Mouse (Mus musculus) heart, embryonic 12.5 days (tissue): ENCODE measurements at regions not wholly inside any gene's neighbourhood (a gene's known extent, or its start where the extent isn't known, plus 50 kb on each side); places are given as distances from the start of the nearest gene placed in this dataset.

Experiments
- ATAC-seq: fragments of 200-750 bp; cut with Nextera tagmentation; 2 replicates; pipeline ENCODE4 v1.8.0; 2017; ENCODE audit warnings: moderate TSS enrichment, moderate library complexity; ENCODE audit not compliant: insufficient number of reproducible peaks, low FRiP score
- H3K27ac ChIP-seq: fragments of 300-500 bp; sonication (generic); 2 replicates; pipeline ENCODE4 v1.5.1; 2016; ENCODE audit warnings: mild to moderate bottlenecking, moderate library complexity; ENCODE audit not compliant: poor library complexity, severe bottlenecking
- H3K27me3 ChIP-seq: fragments of 300-500 bp; sonication (generic); replicated peaks from 2 replicates; pipeline ENCODE4 v1.6.1; 2016; ENCODE audit warnings: mild to moderate bottlenecking, moderate library complexity
- H3K36me3 ChIP-seq: fragments of 300-500 bp; sonication (generic); 2 replicates; pipeline ENCODE4 v1.6.1; 2016; ENCODE audit warnings: mild to moderate bottlenecking, moderate library complexity
- H3K4me1 ChIP-seq: fragments of 300-500 bp; sonication (generic); replicated peaks from 2 replicates; pipeline ENCODE4 v1.6.1; 2016; ENCODE audit warnings: mild to moderate bottlenecking
- H3K4me2 ChIP-seq: fragments of 300-500 bp; sonication (generic); 2 replicates; pipeline ENCODE4 v1.6.1; 2016; ENCODE audit warnings: mild to moderate bottlenecking, moderate library complexity
- H3K4me3 ChIP-seq: fragments of 300-500 bp; sonication (generic); 2 replicates; pipeline ENCODE4 v1.5.1; 2016; ENCODE audit warnings: mild to moderate bottlenecking
- H3K9ac ChIP-seq: fragments of 300-500 bp; sonication (generic); 2 replicates; pipeline ENCODE4 v1.6.1; 2016; ENCODE audit warnings: mild to moderate bottlenecking, moderate library complexity
- H3K9me3 ChIP-seq: fragments of 300-500 bp; sonication (generic); replicated peaks from 2 replicates; pipeline ENCODE4 v1.6.1; 2016; ENCODE audit warnings: mild to moderate bottlenecking, moderate library complexity
- WGBS: fragments of 180-500 bp; shearing (Covaris S2); methylation state at CpG from one replicate; pipeline ENCODE4 v1.1.7; 2016; 5-methylcytosine and 5-hydroxymethylcytosine counted together

- Histone ChIP-seq H3K9ac (no peak overlapping the region), H3K4me3 (no peak overlapping the region), H3K9me3 (no peaks in the 10 kb centered on the region), H3K4me1 (peaks cover 11% of the 10 kb centered on the region), H3K36me3 (no peaks in the 10 kb centered on the region), H3K4me2 (no peak overlapping the region), H3K27ac (no peak overlapping the region), H3K27me3 (no peaks in the 10 kb centered on the region)
- ATAC-seq, result no peak
- 29% methylated on average over 6 of the region's 6 CpGs for WGBS
These were observed 354.1 kb upstream of the Sash1 start for GRCm38 (mm10) chr10:9239956-9240355.

- Histone ChIP-seq H3K4me3 (no peak overlapping the region), H3K36me3 (no peaks in the 10 kb centered on the region), H3K27me3 (no peaks in the 10 kb centered on the region), H3K4me1 (no peaks in the 10 kb centered on the region), H3K27ac (no peak overlapping the region), H3K4me2 (no peak overlapping the region), H3K9me3 (no peaks in the 10 kb centered on the region), H3K9ac (no peak overlapping the region)
- 82% methylated on average over 3 of the region's 3 CpGs for WGBS
- ATAC-seq, result no peak
These were observed 345.9 kb upstream of the Sash1 start for GRCm38 (mm10) chr10:9231751-9232150.

DNA sequence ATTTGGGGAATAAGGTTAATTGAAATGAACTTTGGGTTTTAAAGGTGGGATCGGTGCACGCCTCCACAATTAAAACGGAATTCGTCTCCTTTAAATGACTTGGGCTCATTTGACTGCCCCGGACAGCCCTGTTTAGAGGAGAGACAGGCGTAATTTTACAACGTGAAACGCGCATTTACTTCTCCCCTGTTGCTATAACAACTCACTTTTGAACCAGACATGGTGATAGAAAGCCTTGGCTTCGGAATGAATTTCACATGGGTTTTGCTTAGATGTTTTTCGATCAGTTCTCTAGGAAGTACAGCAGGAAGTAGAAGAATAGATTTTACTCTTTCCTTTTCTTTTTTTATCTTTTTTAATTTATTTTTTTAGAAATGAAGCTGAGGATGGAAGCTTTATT lies 343.2 kb upstream of the Sash1 start:
- Histone ChIP-seq H3K4me2 (no peak overlapping the region), H3K36me3 (no peaks in the 10 kb centered on the region), H3K9ac (no peak overlapping the region), H3K27me3 (no peaks in the 10 kb centered on the region), H3K4me3 (no peak overlapping the region), H3K4me1 (no peaks in the 10 kb centered on the region), H3K27ac (no peak overlapping the region), H3K9me3 (no peaks in the 10 kb centered on the region)
- WGBS, result 89% methylated on average over 11 of the region's 11 CpGs
- no peak for ATAC-seq

DNA sequence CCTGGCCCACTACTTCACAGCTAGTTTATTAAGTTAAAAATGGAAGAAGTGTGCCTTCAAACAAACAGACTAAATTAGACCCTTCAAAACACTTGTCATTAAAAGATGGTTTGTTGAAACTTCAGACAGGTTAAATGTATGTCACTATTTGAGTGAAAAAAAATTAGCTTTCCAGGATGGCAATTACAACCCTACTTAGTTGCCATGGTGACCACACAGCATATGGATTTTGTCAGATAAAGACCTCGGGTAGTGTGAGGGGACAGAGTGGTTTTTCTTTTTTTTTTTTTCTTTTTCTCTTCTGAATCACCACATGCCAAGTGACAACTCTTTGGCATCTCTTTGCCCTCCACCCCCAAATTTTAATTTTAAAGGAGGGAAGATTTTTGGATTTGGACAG lies 341.5 kb upstream of the Sash1 start:
- H3K36me3 ChIP-seq, result no peaks in the 10 kb centered on the region
- no peak for ATAC-seq
- H3K27ac ChIP-seq, result no peak overlapping the region
- no peak overlapping the region for H3K4me2 ChIP-seq
- no peaks in the 10 kb centered on the region for H3K4me1 ChIP-seq
- WGBS, result 16% methylated on average over 1 of the region's 1 CpGs
- no peak overlapping the region for H3K4me3 ChIP-seq
- H3K9me3 ChIP-seq, result no peaks in the 10 kb centered on the region
- H3K27me3 ChIP-seq, result no peaks in the 10 kb centered on the region
- no peak overlapping the region for H3K9ac ChIP-seq

DNA sequence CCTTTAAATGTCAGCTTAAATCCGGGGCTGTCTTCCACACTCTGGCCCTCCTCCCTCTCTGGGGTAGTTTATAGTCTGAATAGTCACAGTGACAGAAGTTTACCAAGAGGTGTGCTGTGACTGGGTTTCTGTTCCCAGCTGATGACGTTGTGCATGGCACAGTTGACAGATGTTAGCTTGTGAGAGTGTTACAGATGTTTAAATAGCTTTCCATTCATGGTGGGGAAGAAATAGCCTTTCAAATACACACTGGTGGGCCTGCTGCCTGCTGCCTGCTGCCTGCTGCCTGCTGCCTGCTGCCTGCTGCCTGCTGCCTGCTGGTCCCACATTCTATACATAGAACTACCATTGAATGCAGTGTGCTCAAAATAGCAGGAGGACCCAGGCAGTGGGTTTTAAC lies 324.8 kb upstream of the Sash1 start:
- no peak overlapping the region for H3K4me3 ChIP-seq
- WGBS, result 17% methylated on average over 2 of the region's 2 CpGs
- H3K27me3 ChIP-seq, result no peaks in the 10 kb centered on the region
- H3K4me2 ChIP-seq, result no peak overlapping the region
- ATAC-seq, result no peak
- H3K4me1 ChIP-seq, result peaks cover 11% of the 10 kb centered on the region
- no peaks in the 10 kb centered on the region for H3K9me3 ChIP-seq
- H3K36me3 ChIP-seq, result no peaks in the 10 kb centered on the region
- no peak overlapping the region for H3K9ac ChIP-seq
- peak overlapping the region; percentile 55 for H3K27ac ChIP-seq

DNA sequence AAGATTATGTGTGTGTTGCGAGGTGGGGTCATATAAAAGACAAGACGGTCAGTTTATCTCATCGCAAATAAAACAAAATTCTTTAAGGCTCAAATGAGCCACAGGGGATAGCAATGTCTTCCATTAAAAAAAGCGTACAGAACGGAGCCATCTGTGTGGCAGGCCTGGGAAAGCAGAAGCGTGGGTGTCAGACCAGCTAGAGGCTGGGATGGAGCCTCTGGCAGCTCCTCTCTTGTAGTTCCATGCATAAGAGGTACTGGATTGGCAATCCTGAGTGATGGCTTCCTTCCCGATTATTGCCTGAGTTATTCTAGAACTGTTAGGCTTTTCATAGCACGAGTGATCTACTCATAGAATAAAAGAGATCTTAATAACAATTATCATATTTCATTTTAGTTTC lies 318.2 kb upstream of the Sash1 start:
- no peaks in the 10 kb centered on the region for H3K36me3 ChIP-seq
- H3K9me3 ChIP-seq, result no peaks in the 10 kb centered on the region
- no peak overlapping the region for H3K4me2 ChIP-seq
- peaks cover 3% of the 10 kb centered on the region; the same call in 1 of the 2 replicates for H3K4me1 ChIP-seq
- no peak for ATAC-seq
- 82% methylated on average over 8 of the region's 8 CpGs for WGBS
- H3K4me3 ChIP-seq, result no peak overlapping the region
- H3K9ac ChIP-seq, result no peak overlapping the region
- H3K27ac ChIP-seq, result no peak overlapping the region
- no peaks in the 10 kb centered on the region for H3K27me3 ChIP-seq

DNA sequence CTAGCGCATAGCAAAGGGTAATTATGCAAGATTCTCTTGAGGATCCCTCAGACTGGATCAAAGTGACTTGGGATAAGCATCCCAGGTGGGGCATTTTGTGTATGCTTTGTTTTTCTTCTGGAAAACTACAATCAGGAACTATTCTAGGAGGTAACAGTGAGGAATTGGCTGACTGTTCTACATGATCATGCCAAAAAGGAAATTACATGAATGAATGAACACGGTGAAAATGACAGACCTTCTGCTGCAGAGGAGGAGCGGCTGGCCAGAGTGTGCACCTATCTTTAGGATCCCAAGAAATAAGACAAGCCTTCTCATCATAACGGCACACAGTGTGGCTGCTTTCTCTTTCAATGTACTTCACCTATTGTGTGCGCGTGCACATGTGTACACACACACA lies 317.5 kb upstream of the Sash1 start:
- H3K4me1 ChIP-seq, result no peaks in the 10 kb centered on the region
- no peak for ATAC-seq

GRCm38 (mm10) chr10:9202922-9203321 lies 317.1 kb upstream of the Sash1 start:
- no peak overlapping the region for H3K9ac ChIP-seq
- H3K36me3 ChIP-seq, result no peaks in the 10 kb centered on the region
- 63% methylated on average over 1 of the region's 1 CpGs for WGBS
- H3K27me3 ChIP-seq, result no peaks in the 10 kb centered on the region
- no peak overlapping the region for H3K4me3 ChIP-seq
- H3K4me1 ChIP-seq, result no peaks in the 10 kb centered on the region
- H3K27ac ChIP-seq, result no peak overlapping the region
- no peak overlapping the region for H3K4me2 ChIP-seq
- ATAC-seq, result no peak
- H3K9me3 ChIP-seq, result no peaks in the 10 kb centered on the region

More for the DNA sequence above, 317.5 kb upstream of the Sash1 start:
- 83% methylated on average over 6 of the region's 6 CpGs for WGBS
- Histone ChIP-seq H3K36me3 (no peaks in the 10 kb centered on the region), H3K9ac (no peak overlapping the region), H3K4me3 (no peak overlapping the region), H3K27me3 (no peaks in the 10 kb centered on the region), H3K4me2 (no peak overlapping the region), H3K9me3 (no peaks in the 10 kb centered on the region), H3K27ac (no peak overlapping the region)

DNA sequence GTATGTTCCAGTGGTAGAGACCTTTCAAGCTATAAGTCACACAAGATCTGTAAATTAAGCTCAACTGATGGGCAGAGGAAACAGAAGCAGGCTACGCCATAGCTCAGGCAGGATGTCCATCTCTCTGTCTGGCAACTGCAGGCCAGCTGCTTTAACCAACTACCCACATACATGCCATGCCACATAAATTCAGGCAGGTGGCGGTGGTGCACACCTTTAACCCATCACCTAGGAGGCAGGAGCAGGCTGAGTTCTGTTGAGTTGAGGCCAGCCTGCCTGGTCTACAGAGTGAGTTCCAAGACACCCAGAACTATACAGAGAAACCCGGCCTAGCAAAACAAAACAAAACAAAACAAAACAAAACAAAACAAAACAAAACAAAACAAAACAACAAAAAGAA lies 289.1 kb upstream of the Sash1 start:
- 43% methylated on average over 3 of the region's 3 CpGs for WGBS
- Histone ChIP-seq H3K4me1 (no peaks in the 10 kb centered on the region), H3K9ac (no peak overlapping the region), H3K4me3 (no peak overlapping the region), H3K27me3 (no peaks in the 10 kb centered on the region), H3K4me2 (no peak overlapping the region), H3K9me3 (no peaks in the 10 kb centered on the region), H3K36me3 (no peaks in the 10 kb centered on the region), H3K27ac (no peak overlapping the region)
- no peak for ATAC-seq

DNA sequence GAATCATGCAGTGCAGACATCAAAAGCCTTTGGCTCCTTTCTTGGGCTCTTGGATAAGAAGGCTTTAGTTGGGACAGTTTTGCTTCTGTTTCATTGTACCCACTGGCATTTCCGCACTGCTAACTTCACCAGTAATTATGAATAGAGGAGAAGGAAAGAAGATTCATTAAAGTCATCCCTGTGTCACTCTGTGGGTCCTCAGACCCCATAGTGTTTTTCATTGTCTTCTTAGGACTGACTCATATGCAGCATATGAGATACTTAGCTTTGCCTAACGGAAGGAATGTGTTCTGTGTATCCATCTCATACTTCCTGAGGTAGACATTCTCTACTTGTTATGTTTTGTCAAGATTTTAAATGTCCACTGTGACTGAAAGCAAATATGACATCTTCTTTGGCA lies 287.6 kb upstream of the Sash1 start:
- no peaks in the 10 kb centered on the region for H3K4me1 ChIP-seq
- H3K9ac ChIP-seq, result no peak overlapping the region
- 83% methylated on average over 2 of the region's 2 CpGs for WGBS
- H3K27ac ChIP-seq, result no peak overlapping the region
- no peak for ATAC-seq
- H3K4me2 ChIP-seq, result no peak overlapping the region
- no peaks in the 10 kb centered on the region for H3K9me3 ChIP-seq
- H3K4me3 ChIP-seq, result no peak overlapping the region
- no peaks in the 10 kb centered on the region for H3K36me3 ChIP-seq
- H3K27me3 ChIP-seq, result no peaks in the 10 kb centered on the region

GRCm38 (mm10) chr10:9168725-9169124 lies 282.9 kb upstream of the Sash1 start:
- H3K27ac ChIP-seq, result no peak overlapping the region
- H3K9ac ChIP-seq, result no peak overlapping the region
- H3K4me3 ChIP-seq, result no peak overlapping the region
- H3K36me3 ChIP-seq, result no peaks in the 10 kb centered on the region
- H3K4me1 ChIP-seq, result no peaks in the 10 kb centered on the region
- H3K27me3 ChIP-seq, result no peaks in the 10 kb centered on the region
- no peak for ATAC-seq
- no peak overlapping the region for H3K4me2 ChIP-seq
- peaks cover 9% of the 10 kb centered on the region; the same call in 1 of the 2 replicates for H3K9me3 ChIP-seq
- WGBS, result 74% methylated on average over 7 of the region's 7 CpGs

DNA sequence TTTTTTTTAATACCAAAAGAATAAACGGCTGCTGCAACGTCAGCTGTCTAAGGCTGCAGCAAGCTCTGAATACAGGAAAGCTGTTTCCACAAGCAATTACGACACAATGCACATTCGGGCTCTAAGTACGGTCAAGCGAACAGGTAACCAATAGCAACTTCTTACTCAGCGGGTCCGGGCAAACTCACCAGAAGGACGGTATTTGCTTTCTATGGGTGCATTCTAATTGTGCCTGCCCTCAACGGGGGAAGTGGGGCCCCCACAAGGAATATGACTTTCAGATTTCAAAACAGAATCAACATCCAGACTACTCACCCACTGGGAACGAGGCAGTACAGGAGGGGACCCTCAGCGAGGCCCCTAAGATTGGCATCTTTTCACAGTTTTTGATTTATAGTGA lies 280.1 kb upstream of the Sash1 start:
- Histone ChIP-seq H3K4me1 (no peaks in the 10 kb centered on the region), H3K9ac (no peak overlapping the region), H3K4me2 (no peak overlapping the region), H3K4me3 (no peak overlapping the region), H3K9me3 (peaks cover 9% of the 10 kb centered on the region; the same call in 1 of the 2 replicates), H3K36me3 (no peaks in the 10 kb centered on the region), H3K27ac (no peak overlapping the region), H3K27me3 (no peaks in the 10 kb centered on the region)
- ATAC-seq, result no peak
- 86% methylated on average over 12 of the region's 12 CpGs for WGBS
